Mouse (Mus musculus) hindbrain, embryonic 14.5 days (tissue): ENCODE measurements around the gene Klhl33. TPM values are rescaled to one million over a fixed set of nuclear protein-coding genes. Genes with fewer than 3 reads are reported as not detected.

Source experiments
- ATAC-seq: fragments of 200-750 bp; cut with Nextera tagmentation; 2 replicates; pipeline ENCODE4 v1.8.0; 2017; ENCODE audit warnings: moderate number of reproducible peaks, mild to moderate bottlenecking, moderate TSS enrichment, moderate library complexity; ENCODE audit not compliant: low FRiP score
- DNase-seq: peaks from one replicate; pipeline ENCODE4 v3.0.0-alpha.2; 2015; ENCODE audit warnings: low spot score
- H3K27ac ChIP-seq: fragments of 300-500 bp; sonication (generic); 2 replicates; pipeline ENCODE4 v1.5.1; 2014; ENCODE audit warnings: mild to moderate bottlenecking, moderate library complexity
- H3K27me3 ChIP-seq: fragments of 300-500 bp; sonication (generic); 2 replicates; pipeline ENCODE4 v1.6.1; 2014; ENCODE audit warnings: mild to moderate bottlenecking, low read length, mixed read lengths; ENCODE audit not compliant: control insufficient read depth, insufficient read depth
- H3K36me3 ChIP-seq: fragments of 300-500 bp; sonication (generic); replicated peaks from 2 replicates; pipeline ENCODE4 v1.6.1; 2014; ENCODE audit not compliant: control insufficient read depth, insufficient read depth
- H3K4me1 ChIP-seq: fragments of 300-500 bp; sonication (generic); replicated peaks from 2 replicates; pipeline ENCODE4 v1.6.1; 2014; ENCODE audit warnings: antibody characterized with exemption, low read length, mixed read lengths; ENCODE audit not compliant: control insufficient read depth, insufficient read depth
- H3K4me2 ChIP-seq: fragments of 300-500 bp; sonication (generic); replicated peaks from 2 replicates; pipeline ENCODE4 v1.6.1; 2014; ENCODE audit warnings: mild to moderate bottlenecking, moderate library complexity
- H3K4me3 ChIP-seq: fragments of 300-500 bp; sonication (generic); replicated peaks from 2 replicates; pipeline ENCODE4 v1.5.1; 2014; ENCODE audit warnings: mild to moderate bottlenecking, low read length
- H3K9ac ChIP-seq: fragments of 300-500 bp; sonication (generic); 2 replicates; pipeline ENCODE4 v1.6.1; 2014
- H3K9me3 ChIP-seq: fragments of 300-500 bp; sonication (generic); 2 replicates; pipeline ENCODE4 v1.6.1; 2016; ENCODE audit warnings: low read length; ENCODE audit not compliant: control insufficient read depth
- WGBS: fragments of 180-500 bp; shearing (Covaris S2); extraction: QIAGEN DNeasy Blood & Tissue Kit; methylation state at CpG from one replicate; pipeline ENCODE4 v1.1.7; 2014; 5-methylcytosine and 5-hydroxymethylcytosine counted together
- polyA plus RNA-seq: library from polyadenylated mRNA; unstranded; fragments of >200 nt; fragmentation: Nextera tagmentation; extraction: Ambion mirVana; gene quantifications from 2 replicates; pipeline ENCODE4 v1.2.1, GENCODE M21; 2014

Gene Klhl33
- polyA plus RNA-seq, 1 experiment from 2014 or later: 1.3 TPM

GRCm38 (mm10) chr14:50892541-50893459, 4.5 kb downstream of the Klhl33 start:
- Histone ChIP-seq H3K27ac (no peak overlapping the region), H3K4me2 (no peak overlapping the region), H3K4me1 (0 out of 2 replicates have a peak, but pooled peaks cover 5% of the 10 kb centered on the region), H3K36me3 (no peaks in the 10 kb centered on the region), H3K9me3 (no peaks in the 10 kb centered on the region), H3K27me3 (0 out of 2 replicates have a peak, but pooled peaks cover 6% of the 10 kb centered on the region), H3K9ac (no peak overlapping the region), H3K4me3 (no peak overlapping the region)
- DNase-seq (no peak), ATAC-seq (no peak)
- WGBS: 90% methylated on average over 22 of the region's 22 CpGs

- no peaks in the 10 kb centered on the region for H3K27me3 ChIP-seq
- no peak overlapping the region for H3K9ac ChIP-seq
- H3K4me3 ChIP-seq: no peak overlapping the region
- H3K9me3 ChIP-seq: no peaks in the 10 kb centered on the region
- 0 out of 2 replicates have a peak, but pooled peaks cover 5% of the 10 kb centered on the region for H3K4me1 ChIP-seq
- H3K4me2 ChIP-seq: no peak overlapping the region
- DNase-seq (no peak), ATAC-seq (no peak)
- H3K36me3 ChIP-seq: no peaks in the 10 kb centered on the region
- 95% methylated on average over 7 of the region's 7 CpGs for WGBS
- H3K27ac ChIP-seq: no peak overlapping the region
These were observed 5.2 kb downstream of the Klhl33 start for GRCm38 (mm10) chr14:50892091-50892490.

- WGBS: 94% methylated on average over 8 of the region's 8 CpGs
- no peak for ATAC-seq
- 0 out of 2 replicates have a peak, but pooled peaks cover 5% of the 10 kb centered on the region for H3K4me1 ChIP-seq
- no peak overlapping the region for H3K27ac ChIP-seq
- H3K4me3 ChIP-seq: no peak overlapping the region
- no peaks in the 10 kb centered on the region for H3K27me3 ChIP-seq
- no peak for DNase-seq
- no peak overlapping the region for H3K4me2 ChIP-seq
- H3K36me3 ChIP-seq: no peaks in the 10 kb centered on the region
- no peaks in the 10 kb centered on the region for H3K9me3 ChIP-seq
- H3K9ac ChIP-seq: no peak overlapping the region
These were observed 5.7 kb downstream of the Klhl33 start for GRCm38 (mm10) chr14:50891621-50892020.

- no peak for DNase-seq
- Histone ChIP-seq H3K36me3 (no peaks in the 10 kb centered on the region), H3K27ac (no peak overlapping the region), H3K9me3 (no peaks in the 10 kb centered on the region), H3K4me3 (no peak overlapping the region), H3K9ac (no peak overlapping the region), H3K4me2 (no peak overlapping the region), H3K27me3 (no peaks in the 10 kb centered on the region), H3K4me1 (no peaks in the 10 kb centered on the region)
- 88% methylated on average over 6 of the region's 6 CpGs for WGBS
- ATAC-seq: no peak
These were observed 20.9 kb downstream of the Klhl33 start for GRCm38 (mm10) chr14:50876236-50876950.

DNA sequence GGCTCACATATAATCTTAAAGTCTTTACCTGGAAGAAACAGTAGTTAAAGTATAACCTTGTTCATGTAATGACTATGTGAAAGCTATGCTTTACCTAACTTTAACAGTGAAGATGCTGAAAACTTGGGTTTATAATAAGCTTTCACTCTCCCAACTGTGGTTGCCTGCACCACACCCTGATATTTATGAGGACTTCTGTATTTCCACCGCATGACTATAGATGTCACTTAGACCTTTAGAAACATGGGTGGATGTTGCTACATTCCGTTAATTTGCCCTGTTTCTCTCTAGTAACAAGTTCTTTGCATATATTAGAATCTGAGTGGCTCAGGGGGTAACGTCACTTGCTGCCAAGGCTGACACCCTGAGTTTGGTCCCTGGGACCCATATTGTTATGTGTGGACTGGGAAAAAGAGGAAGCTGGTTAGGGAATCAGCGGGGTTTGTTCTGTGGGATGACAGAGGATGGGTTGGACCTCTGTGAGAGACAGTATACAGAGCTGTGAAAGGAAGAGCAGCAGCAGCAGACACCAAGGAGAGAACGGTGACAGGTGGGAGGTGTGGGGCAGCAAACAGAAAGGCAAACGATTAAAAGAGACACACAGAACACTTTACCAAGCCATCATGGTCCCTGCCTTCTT, 21.6 kb downstream of the Klhl33 start:
- 82% methylated on average over 6 of the region's 6 CpGs for WGBS
- Histone ChIP-seq H3K4me2 (no peak overlapping the region), H3K36me3 (no peaks in the 10 kb centered on the region), H3K27me3 (no peaks in the 10 kb centered on the region), H3K27ac (no peak overlapping the region), H3K4me1 (0 out of 2 replicates have a peak, but pooled peaks cover 4% of the 10 kb centered on the region), H3K9ac (no peak overlapping the region), H3K4me3 (no peak overlapping the region), H3K9me3 (no peaks in the 10 kb centered on the region)
- DNase-seq: no peak
- no peak for ATAC-seq

DNA sequence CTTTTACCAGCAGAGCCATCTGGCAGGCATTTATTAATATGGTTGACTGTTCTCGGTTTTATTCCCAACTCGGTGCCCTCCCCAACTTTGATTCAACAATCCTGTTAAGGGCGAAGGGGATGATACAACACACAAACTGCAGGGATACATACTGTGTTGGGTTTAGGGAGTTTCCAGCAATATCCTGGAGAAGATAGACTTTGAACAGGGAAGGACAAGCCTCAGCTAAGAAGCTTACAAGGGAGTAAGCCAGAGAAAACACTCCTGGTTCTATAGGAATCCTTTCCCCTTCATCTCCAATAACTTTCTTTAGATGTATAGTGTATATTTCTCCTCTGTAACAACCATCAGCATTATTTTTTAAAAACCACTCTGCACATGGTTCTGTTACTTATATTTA, 22.1 kb downstream of the Klhl33 start:
- 0 out of 2 replicates have a peak, but pooled peaks cover 5% of the 10 kb centered on the region for H3K4me1 ChIP-seq
- no peak overlapping the region for H3K4me2 ChIP-seq
- DNase-seq: no peak
- H3K9ac ChIP-seq: no peak overlapping the region
- no peaks in the 10 kb centered on the region for H3K27me3 ChIP-seq
- no peaks in the 10 kb centered on the region for H3K36me3 ChIP-seq
- WGBS: 87% methylated on average over 3 of the region's 3 CpGs
- no peak overlapping the region for H3K4me3 ChIP-seq
- H3K9me3 ChIP-seq: no peaks in the 10 kb centered on the region
- ATAC-seq: no peak
- no peak overlapping the region for H3K27ac ChIP-seq

DNA sequence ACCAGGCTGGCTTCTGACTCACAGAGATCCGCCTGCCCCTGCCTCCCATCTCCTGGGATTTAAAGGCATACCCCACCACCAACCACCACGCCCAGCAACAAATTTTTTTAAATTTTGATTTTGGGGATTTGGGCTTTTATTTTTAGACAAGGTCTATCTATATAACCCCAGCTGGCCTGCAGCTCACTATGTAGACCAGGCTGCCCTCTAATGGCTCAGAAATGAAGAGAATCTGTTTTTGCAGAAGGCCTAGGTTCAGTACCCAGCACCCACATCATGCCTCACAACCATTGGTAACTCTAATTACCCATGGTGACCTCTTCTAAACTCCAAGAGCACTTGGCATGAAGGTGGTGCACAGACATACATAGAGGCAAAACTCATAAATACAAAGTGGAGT, 26.0 kb downstream of the Klhl33 start:
- peak overlapping the region; percentile 63 for H3K4me2 ChIP-seq
- DNase-seq (no peak), ATAC-seq (no peak)
- no peaks in the 10 kb centered on the region for H3K27me3 ChIP-seq
- H3K4me3 ChIP-seq: no peak overlapping the region
- no peaks in the 10 kb centered on the region for H3K36me3 ChIP-seq
- 93% methylated on average over 2 of the region's 2 CpGs for WGBS
- 0 out of 2 replicates have a peak, but pooled peaks cover 5% of the 10 kb centered on the region for H3K4me1 ChIP-seq
- no peak overlapping the region for H3K27ac ChIP-seq
- H3K9ac ChIP-seq: no peak overlapping the region
- H3K9me3 ChIP-seq: no peaks in the 10 kb centered on the region

DNA sequence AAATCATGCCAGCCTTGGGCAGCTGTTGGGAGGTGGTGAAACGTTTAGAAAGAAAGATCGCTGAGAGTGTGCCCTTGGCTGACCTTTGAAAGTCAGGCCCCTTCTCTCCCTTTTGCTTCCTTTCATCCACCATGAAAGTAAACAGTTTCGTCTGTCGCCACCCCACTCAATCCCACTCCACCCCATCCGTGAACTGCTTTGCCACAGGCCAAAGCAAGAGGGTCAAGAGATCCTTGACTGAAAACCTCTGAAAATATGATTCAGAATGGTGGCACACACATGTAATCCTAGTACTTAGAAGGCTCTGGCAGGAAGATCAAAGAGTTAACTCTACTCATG, 26.5 kb downstream of the Klhl33 start:
- Histone ChIP-seq H3K27ac (0 out of 2 replicates have a peak overlapping the region, but pooled peaks have one; percentile 15), H3K27me3 (no peaks in the 10 kb centered on the region), H3K36me3 (no peaks in the 10 kb centered on the region), H3K4me1 (0 out of 2 replicates have a peak, but pooled peaks cover 5% of the 10 kb centered on the region), H3K9me3 (no peaks in the 10 kb centered on the region), H3K9ac (peak overlapping the region; percentile 60), H3K4me3 (peak overlapping the region; percentile 44), H3K4me2 (peak overlapping the region; percentile 63)
- 23% methylated on average over 5 of the region's 5 CpGs for WGBS
- no peak for DNase-seq
- no peak for ATAC-seq
